Mouse (Mus musculus): ENCODE data around the gene Gm11983.
"Not testable (repeated sequence)": the region's sequence is repeated elsewhere in the genome, so short reads cannot be mapped to it uniquely, and the experiment has no call there.

DNA sequence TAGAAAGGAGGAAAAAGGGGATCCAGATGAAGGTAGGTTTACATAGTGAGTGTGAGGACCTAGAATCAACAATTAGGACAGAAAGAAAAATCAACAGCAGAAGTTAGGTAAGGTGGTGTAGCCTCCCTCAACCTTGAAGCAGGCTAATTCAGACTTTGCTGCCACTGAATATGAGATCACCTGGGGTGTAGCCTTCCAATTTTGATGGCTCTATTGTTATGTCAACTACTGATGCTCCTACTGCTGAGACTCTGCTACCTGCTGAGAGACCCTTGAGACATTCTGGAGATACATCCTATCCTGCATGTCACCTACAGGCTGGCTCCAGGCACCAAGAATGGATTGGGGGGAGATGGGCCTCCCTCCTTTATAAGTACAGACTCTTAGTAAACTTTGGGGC, 34.6 kb downstream of the Gm11983 start:
- TF ChIP-seq CTCF (IDR thresholded peaks at IDR 0.05; ENCODE audit: borderline replicate concordance, insufficient read depth, low read depth, low read length); POLR2A (IDR thresholded peaks at IDR 0.05; ENCODE audit: borderline replicate concordance, insufficient read depth, low read length): not testable (repeated sequence)

Data from cerebellum, adult 2 months (tissue).